Mouse (Mus musculus) ovary, adult 10 weeks (tissue): ENCODE measurements around the gene Itih1. TPM values are rescaled to one million over a fixed set of nuclear protein-coding genes. Genes with fewer than 3 reads are reported as not detected.

Source experiments
- polyA plus RNA-seq: library from polyadenylated mRNA; stranded (reverse); fragments of 350-450 nt; fragmentation: Illumina TruSeq; extraction: RNeasy Lipid Tissue Mini Kit (QIAGEN cat#74804); gene quantifications from one replicate; pipeline ENCODE4 v1.2.3, GENCODE M21; 2014

The Itih1 gene
- polyA plus RNA-seq = not detected

GRCm38 (mm10) chr14:30943038-30943437 is at the start of gene Itih1:
Itih1 (minus strand) TSS chr14:30943289.

GRCm38 (mm10) chr14:30951154-30951825 is 8.2 kb upstream of the Itih1 start, which contains the start of gene Nek4:
Nek4 (plus strand) TSS chr14:30951377.

GRCm38 (mm10) chr14:30923375-30924105 is 19.5 kb downstream of the Itih1 start, which contains the start of gene Itih3:
Itih3 (minus strand) TSS chr14:30923760.

GRCm38 (mm10) chr14:30886204-30886603 is 56.9 kb downstream of the Itih1 start, which contains the start of gene Itih4:
Itih4 (plus strand) TSS chr14:30886476.

Other genes starting within 250 kb of the Itih1 start
- gene Sfmbt1, start 228.4 kb downstream of the Itih1 start, polyA plus RNA-seq = 23.0 TPM
- gene Tmem110, start 117.7 kb downstream of the Itih1 start, polyA plus RNA-seq = 8.4 TPM
- 4.1 TPM for gene Mustn1, start 64.1 kb downstream of the Itih1 start, polyA plus RNA-seq
- gene Itih4, start 56.8 kb downstream of the Itih1 start, polyA plus RNA-seq = not detected
- gene Itih3, start 19.5 kb downstream of the Itih1 start, polyA plus RNA-seq = 1.3 TPM
- 22.2 TPM for gene Nek4, start 8.1 kb upstream of the Itih1 start, polyA plus RNA-seq
- gene Glt8d1, start 58.1 kb upstream of the Itih1 start, polyA plus RNA-seq = 139 TPM
- 392 TPM for gene Spcs1, start 58.4 kb upstream of the Itih1 start, polyA plus RNA-seq
- gene Pbrm1, start 75.8 kb upstream of the Itih1 start, polyA plus RNA-seq = 187 TPM
- gene Gnl3, start 75.9 kb upstream of the Itih1 start, polyA plus RNA-seq = 159 TPM
- 6.6 TPM for gene Smim4, start 185.7 kb upstream of the Itih1 start, polyA plus RNA-seq
- gene Nt5dc2, start 187.8 kb upstream of the Itih1 start, polyA plus RNA-seq = 3.3 TPM
- gene Stab1, start 225.4 kb upstream of the Itih1 start, polyA plus RNA-seq = 1.7 TPM